Mouse (Mus musculus): Measurements from ENCODE around the gene Hsd17b10. TPM values are rescaled to one million over a fixed set of nuclear protein-coding genes. Genes with fewer than 3 reads are reported as not detected.

The Hsd17b10 gene
- total RNA-seq (2015) (106 and 108 TPM in 2 replicates), total RNA-seq (2017) (71.6 and 78.5 TPM in 2 replicates)

GRCm38 (mm10) chrX:152001737-152002710, at the start of gene Hsd17b10:
Gene Hsd17b10, plus strand, starts transcription at chrX:152001845.
- ATAC-seq (ENCODE audit: poor library complexity, severe bottlenecking), result peak; percentile 99

GRCm38 (mm10) chrX:151999006-151999710, 2.5 kb upstream of the Hsd17b10 start:
- no peak for ATAC-seq (ENCODE audit: poor library complexity, severe bottlenecking)

GRCm38 (mm10) chrX:152001182-152001684, 412 bp upstream of the Hsd17b10 start:
- ATAC-seq (ENCODE audit: poor library complexity, severe bottlenecking), result peak; percentile 12; the same call in 1 of the 2 replicates

GRCm38 (mm10) chrX:152002865-152003264, 1.2 kb downstream of the Hsd17b10 start:
- 0 out of 2 replicates have a peak, but pooled peaks have one; percentile 31 for ATAC-seq (ENCODE audit: poor library complexity, severe bottlenecking)

- no peak for ATAC-seq (ENCODE audit: poor library complexity, severe bottlenecking)
Measured at GRCm38 (mm10) chrX:152007863-152008262, 6.2 kb downstream of the Hsd17b10 start.

- peak; percentile 23 for ATAC-seq (ENCODE audit: poor library complexity, severe bottlenecking)
Measured at GRCm38 (mm10) chrX:152015752-152016150, 14.1 kb downstream of the Hsd17b10 start.

- ATAC-seq (ENCODE audit: poor library complexity, severe bottlenecking), result peak; percentile 91
Measured at GRCm38 (mm10) chrX:152016151-152017145, 14.8 kb downstream of the Hsd17b10 start, which contains the start of the genes Ribc1 and Smc1a. Gene Ribc1, minus strand, starts transcription at chrX:152016295. Gene Smc1a, plus strand, starts transcription at chrX:152016428.

- ATAC-seq (ENCODE audit: poor library complexity, severe bottlenecking), result no peak
Measured at GRCm38 (mm10) chrX:152017186-152017585, 15.5 kb downstream of the Hsd17b10 start.

GRCm38 (mm10) chrX:152019294-152019693, 17.6 kb downstream of the Hsd17b10 start:
- ATAC-seq (ENCODE audit: poor library complexity, severe bottlenecking), result no peak

GRCm38 (mm10) chrX:152039865-152040264, 38.2 kb downstream of the Hsd17b10 start:
- no peak for ATAC-seq (ENCODE audit: poor library complexity, severe bottlenecking)

GRCm38 (mm10) chrX:152047230-152047629, 45.6 kb downstream of the Hsd17b10 start:
- ATAC-seq (ENCODE audit: poor library complexity, severe bottlenecking), result no peak

- ATAC-seq (ENCODE audit: poor library complexity, severe bottlenecking), result no peak
Measured at GRCm38 (mm10) chrX:152052546-152052945, 50.9 kb downstream of the Hsd17b10 start.

Other genes starting within 250 kb of the Hsd17b10 start
- 79.3 and 80.7 TPM in 2 replicates for gene Huwe1, start 201.0 kb upstream of the Hsd17b10 start, total RNA-seq (2015)
- 53.6 and 67.7 TPM in 2 replicates for gene Huwe1, start 201.0 kb upstream of the Hsd17b10 start, total RNA-seq (2017)
- 0.21 and 3.3 TPM in 2 replicates for gene Ribc1, start 14.4 kb downstream of the Hsd17b10 start, total RNA-seq (2015)
- 1.7 and 2.3 TPM in 2 replicates for gene Ribc1, start 14.4 kb downstream of the Hsd17b10 start, total RNA-seq (2017)
- gene Smc1a, start 14.6 kb downstream of the Hsd17b10 start, total RNA-seq (2015), result 82.3 and 93.0 TPM in 2 replicates
- gene Smc1a, start 14.6 kb downstream of the Hsd17b10 start, total RNA-seq (2017), result 237 and 247 TPM in 2 replicates
- 9.0 and 10.5 TPM in 2 replicates for gene Iqsec2, start 142.4 kb downstream of the Hsd17b10 start, total RNA-seq (2015)
- gene Iqsec2, start 142.4 kb downstream of the Hsd17b10 start, total RNA-seq (2017), result 5.1 and 8.7 TPM in 2 replicates
- 21.1 and 21.9 TPM in 2 replicates for gene Kdm5c, start 231.2 kb downstream of the Hsd17b10 start, total RNA-seq (2015)
- 29.1 and 31.0 TPM in 2 replicates for gene Kdm5c, start 231.2 kb downstream of the Hsd17b10 start, total RNA-seq (2017)